Mouse (Mus musculus): ENCODE data around the gene Magi1. TPM values are rescaled to one million over a fixed set of nuclear protein-coding genes. Genes with fewer than 3 reads are reported as not detected.

The Magi1 gene
- 3.8 TPM in 2 replicates for polyA plus RNA-seq (2015; fragmentation: Nextera tagmentation; extraction: Ambion mirVana)

DNA sequence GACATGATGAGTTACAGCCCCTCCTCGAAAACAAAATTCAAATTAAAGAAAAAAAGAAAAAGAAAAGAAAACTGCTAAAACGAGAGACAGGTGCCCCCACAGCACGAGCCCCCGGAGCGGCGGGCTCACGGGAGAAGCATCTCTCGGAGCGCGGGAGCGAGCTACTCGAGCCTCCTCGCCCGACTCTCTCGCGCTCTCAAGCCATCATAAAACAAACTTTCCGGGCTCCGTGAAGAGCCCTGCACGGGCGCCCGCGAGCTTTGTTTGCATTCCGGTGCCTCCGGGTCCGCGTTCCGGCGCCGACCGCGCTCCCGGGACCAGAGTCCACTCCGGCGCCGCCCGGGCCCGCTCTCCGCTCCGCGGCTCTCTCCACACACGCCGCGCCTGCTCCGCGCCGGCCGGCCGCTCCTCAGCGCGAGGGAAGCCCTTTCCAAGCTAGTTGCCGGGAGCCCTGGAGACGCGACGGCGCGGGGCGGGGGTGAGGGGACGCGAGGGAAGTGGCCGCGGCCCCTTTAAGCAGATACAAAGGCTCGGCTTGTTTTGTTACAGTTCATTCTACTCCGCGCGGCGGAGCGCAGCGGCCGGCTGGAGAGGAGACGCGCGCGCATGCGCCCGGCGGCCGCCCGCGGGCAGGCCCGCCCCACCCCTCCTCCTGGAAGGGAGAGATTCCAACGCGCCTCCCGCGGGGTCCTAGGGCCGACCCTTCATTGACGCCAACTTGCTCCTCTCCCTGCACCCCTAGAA is at the start of gene Magi1:
Magi1 (minus strand) TSS at position 600 of the 744 bp plus-strand sequence.

Other genes with a start within 250 kb of the Magi1 start
- 8.1 and 12.7 TPM in 2 replicates for gene Slc25a26, start 216.4 kb upstream of the Magi1 start, polyA plus RNA-seq (2015; fragmentation: Nextera tagmentation; extraction: Ambion mirVana)